ENCODE assay signal across 12 mouse cellular contexts in the genomic region with DNA sequence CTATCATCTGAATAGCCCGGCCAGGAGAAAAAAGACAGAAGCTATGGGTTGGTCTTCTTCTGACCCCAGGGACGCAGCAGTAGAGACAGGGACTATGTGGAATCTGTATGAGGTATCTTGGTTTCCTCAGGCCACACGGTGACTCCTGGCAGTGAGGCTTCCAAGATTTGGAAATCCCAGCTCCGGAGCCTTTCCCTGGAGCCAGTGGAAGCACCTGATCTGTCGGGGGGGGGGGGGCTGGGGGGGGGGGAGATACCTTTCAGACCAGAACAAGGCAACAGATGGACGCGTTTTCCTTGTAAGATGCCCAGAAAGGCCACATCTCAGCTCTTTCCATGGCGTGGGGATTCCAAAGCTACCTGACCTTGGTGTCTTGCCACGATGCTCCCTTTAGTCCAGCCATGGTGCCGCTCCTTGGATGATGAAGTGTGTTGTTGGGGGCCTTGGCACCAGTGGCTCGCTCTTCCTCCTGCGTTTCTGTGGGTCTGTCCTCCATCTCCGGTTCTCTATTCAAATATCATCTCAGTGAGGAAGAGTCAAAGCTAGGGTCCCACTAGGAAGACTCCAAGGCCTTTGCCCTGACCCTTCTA. TPM values are rescaled to one million over a fixed set of nuclear protein-coding genes. Genes with fewer than 3 reads are reported as not detected.
DNase-seq lines count a peak whose midpoint lies in the region; ATAC-seq and TF ChIP-seq lines count a peak whose summit lies in the region.
"Had no signal": no experiment of that assay in that cellular context is flagged by ENCODE, and none has a peak within 500 bp of the region (broad histone marks: within the 10 kb centered on the region; RNA-seq: fewer than 3 reads in every experiment).

No protein-coding gene starts in this region.

- DNase-seq in cerebellum, adult 9-11 months: peak; percentile 66
- DNase-seq in cerebellum, postnatal 4 days (ENCODE audit: low spot score in 2 of 2): no peak
- DNase-seq in kidney, postnatal 0 days (ENCODE audit: low spot score): no peak
- no peak for DNase-seq in kidney, postnatal 4 days
- DNase-seq in forebrain, embryonic 11.5 days (ENCODE audit: low spot score): peak; percentile 47
- DNase-seq in Muller cell, postnatal 12 days (ENCODE audit: inconsistent ontology term): no peak
- DNase-seq in thymus, adult 18-20 months: no peak
- DNase-seq: gastrocnemius, postnatal 36 days; layer of hippocampus, postnatal 36 days; lung, adult 18-20 months had no signal

- H3K36me3 ChIP-seq in kidney, postnatal 0 days (ENCODE audit: insufficient read depth, low read length): no peaks in the 10 kb centered on the region
- H3K36me3 ChIP-seq in forebrain, embryonic 11.5 days (ENCODE audit: control insufficient read depth, insufficient read depth, low read length): no peaks in the 10 kb centered on the region
- H3K36me3 ChIP-seq in limb, embryonic 13.5 days: no peaks in the 10 kb centered on the region
- H3K36me3 ChIP-seq: stomach, embryonic 15.5 days had no signal

- H3K9me3 ChIP-seq in kidney, postnatal 0 days (replicated peaks; ENCODE audit: low read length): no peaks in the 10 kb centered on the region
- H3K9me3 ChIP-seq in forebrain, embryonic 11.5 days (ENCODE audit: control insufficient read depth, low read length): no peaks in the 10 kb centered on the region
- no peaks in the 10 kb centered on the region for H3K9me3 ChIP-seq in limb, embryonic 13.5 days
- H3K9me3 ChIP-seq: stomach, embryonic 15.5 days had no signal

- no peak for ATAC-seq in kidney, postnatal 0 days (replicated peaks; ENCODE audit: low FRiP score, low read depth)
- no peak for ATAC-seq in forebrain, embryonic 11.5 days (replicated peaks; ENCODE audit: low FRiP score)
- ATAC-seq in limb, embryonic 13.5 days (ENCODE audit: low FRiP score, low read depth): no peak

- H3K4me2 ChIP-seq in kidney, postnatal 0 days (ENCODE audit: low read length): no peak overlapping the region
- H3K4me2 ChIP-seq in forebrain, embryonic 11.5 days (ENCODE audit: low read depth, low read length, severe bottlenecking): no peak overlapping the region
- H3K4me2 ChIP-seq in limb, embryonic 13.5 days (replicated peaks): no peak overlapping the region

- WGBS in kidney, postnatal 0 days: 89% methylated on average over 10 of the region's 13 CpGs
- WGBS in forebrain, embryonic 11.5 days: 85% methylated on average over 13 of the region's 13 CpGs
- WGBS in limb, embryonic 13.5 days: 88% methylated on average over 13 of the region's 13 CpGs

- H3K9ac ChIP-seq in kidney, postnatal 0 days (ENCODE audit: low read depth, low read length): no peak overlapping the region
- H3K9ac ChIP-seq in forebrain, embryonic 11.5 days (ENCODE audit: low read length): peak overlapping the region; percentile 81; the same call in 1 of the 2 replicates
- H3K9ac ChIP-seq in limb, embryonic 13.5 days: peak overlapping the region; percentile 76; the same call in 1 of the 2 replicates
- H3K9ac ChIP-seq: stomach, embryonic 15.5 days had no signal

- TF ChIP-seq CTCF in kidney, postnatal 0 days (IDR thresholded peaks at IDR 0.05; ENCODE audit: low read depth): no peak

- H3K27me3 ChIP-seq in kidney, postnatal 0 days (ENCODE audit: insufficient read depth, low read length): no peaks in the 10 kb centered on the region
- H3K27me3 ChIP-seq in forebrain, embryonic 11.5 days (ENCODE audit: control insufficient read depth, insufficient read depth, low read length): no peaks in the 10 kb centered on the region
- no peaks in the 10 kb centered on the region for H3K27me3 ChIP-seq in limb, embryonic 13.5 days
- H3K27me3 ChIP-seq: stomach, embryonic 15.5 days had no signal

- peak overlapping the region; percentile 84 for H3K27ac ChIP-seq in kidney, postnatal 0 days
- peak overlapping the region; percentile 99; the same call in 1 of the 2 replicates for H3K27ac ChIP-seq in forebrain, embryonic 11.5 days (ENCODE audit: low read depth, low read length)
- peak overlapping the region; percentile 98 for H3K27ac ChIP-seq in limb, embryonic 13.5 days

- H3K4me1 ChIP-seq in kidney, postnatal 0 days (replicated peaks; ENCODE audit: insufficient read depth, low read length): peaks cover 24% of the 10 kb centered on the region; the same call in 1 of the 2 replicates
- H3K4me1 ChIP-seq in forebrain, embryonic 11.5 days (replicated peaks; ENCODE audit: control insufficient read depth, insufficient read depth, low read length): peaks cover 26% of the 10 kb centered on the region; the same call in 1 of the 2 replicates
- peaks cover 50% of the 10 kb centered on the region for H3K4me1 ChIP-seq in limb, embryonic 13.5 days

- no peak overlapping the region for H3K4me3 ChIP-seq in kidney, postnatal 0 days (replicated peaks; ENCODE audit: low read depth, low read length)
- H3K4me3 ChIP-seq in forebrain, embryonic 11.5 days (ENCODE audit: low read depth, low read length): no peak overlapping the region
- H3K4me3 ChIP-seq in limb, embryonic 13.5 days: no peak overlapping the region
- H3K4me3 ChIP-seq: stomach, embryonic 15.5 days had no signal

RNA-seq across cellular contexts. Expression of a gene that starts 47.7 kb away (rescaled TPM):
- polyA plus RNA-seq in kidney, postnatal 0 days (2015; fragmentation: Nextera tagmentation; extraction: Ambion mirVana): 25.9 and 27.4 TPM in 2 replicates
- polyA plus RNA-seq in forebrain, embryonic 11.5 days (2014; fragmentation: Nextera tagmentation; extraction: Ambion mirVana): 54.2 and 60.2 TPM in 2 replicates
- polyA plus RNA-seq in limb, embryonic 13.5 days (2015; fragmentation: Nextera tagmentation; extraction: Ambion mirVana): 34.7 and 34.9 TPM in 2 replicates

RNA-seq across cellular contexts. Expression of a gene that starts 47.8 kb away (rescaled TPM):
- polyA plus RNA-seq in kidney, postnatal 0 days (2015; fragmentation: Nextera tagmentation; extraction: Ambion mirVana): 0.19 and 0.30 TPM in 2 replicates
- not detected in 2 replicates for polyA plus RNA-seq in forebrain, embryonic 11.5 days (2014; fragmentation: Nextera tagmentation; extraction: Ambion mirVana)
- polyA plus RNA-seq in limb, embryonic 13.5 days (2015; fragmentation: Nextera tagmentation; extraction: Ambion mirVana): 0.22 and 0.34 TPM in 2 replicates
- polyA plus RNA-seq: stomach, embryonic 15.5 days had no signal

Comparison
In these comparisons a context has a peak if more than half of its experiments do, and no peak if none do; other contexts are left out.
1. DNase-seq: peak in cerebellum, adult 9-11 months (single experiment) and forebrain, embryonic 11.5 days (single experiment); none in cerebellum, postnatal 4 days (0 of 2), kidney, postnatal 0 days (single experiment), kidney, postnatal 4 days (0 of 2), Muller cell, postnatal 12 days (single experiment) and thymus, adult 18-20 months (0 of 2).
2. Peak in every context shown above with its lines, with median percentiles within 50 percentile points of each other: H3K27ac ChIP-seq.